Mouse (Mus musculus): ENCODE results near the gene Keap1. TPM values are rescaled to one million over a fixed set of nuclear protein-coding genes. Genes with fewer than 3 reads are reported as not detected.
A peak's percentile ranks its signal among the peaks of the same experiment; 100 is the strongest.

Gene Keap1
- polyA plus RNA-seq, 1 experiment from 2014 or later = 22.3 TPM

DNA sequence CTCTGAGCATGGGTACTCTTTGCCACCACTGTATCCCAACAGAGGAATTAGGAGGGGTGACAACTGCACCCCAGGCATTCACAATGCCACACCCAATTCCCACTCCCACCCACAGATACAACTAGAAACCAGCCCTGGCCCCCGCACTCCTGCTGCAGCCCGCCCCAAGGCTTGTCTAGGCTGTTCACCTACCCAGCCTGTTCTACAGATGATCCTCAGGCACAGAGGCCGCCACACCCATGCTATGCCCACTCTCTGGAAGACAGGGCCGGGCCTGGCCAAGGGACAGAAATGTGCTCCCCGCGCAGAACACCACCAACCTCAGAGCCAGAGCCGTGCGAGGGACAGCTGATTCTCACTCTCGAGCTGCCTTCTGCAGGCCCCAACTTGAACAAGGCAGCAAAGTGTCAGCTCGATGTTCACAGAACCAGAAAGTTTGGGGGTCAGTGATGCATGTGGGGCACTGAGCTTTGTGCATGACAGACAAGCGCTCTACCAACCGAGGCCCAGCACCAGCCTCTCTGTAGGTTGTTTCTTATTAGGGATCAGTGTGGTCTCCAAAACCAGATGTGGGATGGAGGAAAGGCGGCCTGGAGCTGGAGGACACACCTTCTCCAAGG is 12.1 kb upstream of the Keap1 start:
- Histone ChIP-seq H3K9ac (ENCODE audit: low read depth, low read length) (no peak overlapping the region), H3K27me3 (ENCODE audit: control insufficient read depth, insufficient read depth, low read length) (peaks cover 48% of the 10 kb centered on the region), H3K9me3 (replicated peaks; ENCODE audit: control insufficient read depth, low read length) (no peaks in the 10 kb centered on the region), H3K4me2 (no peak overlapping the region), H3K4me1 (ENCODE audit: control insufficient read depth, insufficient read depth, low read length) (peaks cover 4% of the 10 kb centered on the region; the same call in 1 of the 2 replicates), H3K4me3 (ENCODE audit: low read depth, low read length) (no peak overlapping the region), H3K36me3 (ENCODE audit: control insufficient read depth, insufficient read depth, low read length) (no peaks in the 10 kb centered on the region), H3K27ac (ENCODE audit: low read depth, low read length) (no peak overlapping the region)
- no peak for ATAC-seq (replicated peaks; ENCODE audit: insufficient number of reproducible peaks, low FRiP score, low TSS enrichment)
- 46% methylated on average over 13 of the region's 13 CpGs for WGBS (ENCODE audit: insufficient replicate concordance)

DNA sequence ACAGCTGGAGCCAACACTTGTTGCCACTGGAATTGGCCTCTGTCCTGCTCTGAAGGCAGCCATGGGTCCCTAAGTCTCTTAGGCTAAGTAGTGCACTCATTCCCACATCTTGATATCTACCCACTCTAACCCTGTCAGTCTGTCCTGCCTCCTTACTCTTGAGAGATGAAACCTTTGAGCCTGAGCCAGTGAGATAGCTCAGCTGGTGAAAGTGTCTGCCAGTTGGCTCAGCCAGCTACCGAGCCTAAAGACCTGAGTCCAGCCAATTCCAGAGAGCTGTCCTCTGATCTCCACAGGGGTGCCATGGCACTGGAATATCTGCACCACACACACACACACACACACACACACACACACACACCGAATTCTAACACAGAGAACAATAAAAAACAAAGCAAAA is 11.3 kb upstream of the Keap1 start:
- no peaks in the 10 kb centered on the region for H3K36me3 ChIP-seq (ENCODE audit: control insufficient read depth, insufficient read depth, low read length)
- ATAC-seq (replicated peaks; ENCODE audit: insufficient number of reproducible peaks, low FRiP score, low TSS enrichment) = no peak
- H3K9me3 ChIP-seq (replicated peaks; ENCODE audit: control insufficient read depth, low read length) = no peaks in the 10 kb centered on the region
- peaks cover 55% of the 10 kb centered on the region for H3K27me3 ChIP-seq (ENCODE audit: control insufficient read depth, insufficient read depth, low read length)
- no peak overlapping the region for H3K4me3 ChIP-seq (ENCODE audit: low read depth, low read length)
- H3K27ac ChIP-seq (ENCODE audit: low read depth, low read length) = no peak overlapping the region
- H3K4me2 ChIP-seq = no peak overlapping the region
- WGBS (ENCODE audit: insufficient replicate concordance) = 40% methylated on average over 2 of the region's 2 CpGs
- H3K4me1 ChIP-seq (ENCODE audit: control insufficient read depth, insufficient read depth, low read length) = peaks cover 4% of the 10 kb centered on the region; the same call in 1 of the 2 replicates
- H3K9ac ChIP-seq (ENCODE audit: low read depth, low read length) = no peak overlapping the region

GRCm38 (mm10) chr9:21249629-21250508 is 10.7 kb upstream of the Keap1 start:
- no peak overlapping the region for H3K9ac ChIP-seq (ENCODE audit: low read depth, low read length)
- no peak overlapping the region for H3K27ac ChIP-seq (ENCODE audit: low read depth, low read length)
- peaks cover 61% of the 10 kb centered on the region for H3K27me3 ChIP-seq (ENCODE audit: control insufficient read depth, insufficient read depth, low read length)
- no peaks in the 10 kb centered on the region for H3K9me3 ChIP-seq (replicated peaks; ENCODE audit: control insufficient read depth, low read length)
- H3K4me2 ChIP-seq = no peak overlapping the region
- WGBS (ENCODE audit: insufficient replicate concordance) = 16% methylated on average over 17 of the region's 17 CpGs
- ATAC-seq (replicated peaks; ENCODE audit: insufficient number of reproducible peaks, low FRiP score, low TSS enrichment) = no peak
- H3K4me1 ChIP-seq (ENCODE audit: control insufficient read depth, insufficient read depth, low read length) = peaks cover 9% of the 10 kb centered on the region
- H3K36me3 ChIP-seq (ENCODE audit: control insufficient read depth, insufficient read depth, low read length) = no peaks in the 10 kb centered on the region
- no peak overlapping the region for H3K4me3 ChIP-seq (ENCODE audit: low read depth, low read length)

DNA sequence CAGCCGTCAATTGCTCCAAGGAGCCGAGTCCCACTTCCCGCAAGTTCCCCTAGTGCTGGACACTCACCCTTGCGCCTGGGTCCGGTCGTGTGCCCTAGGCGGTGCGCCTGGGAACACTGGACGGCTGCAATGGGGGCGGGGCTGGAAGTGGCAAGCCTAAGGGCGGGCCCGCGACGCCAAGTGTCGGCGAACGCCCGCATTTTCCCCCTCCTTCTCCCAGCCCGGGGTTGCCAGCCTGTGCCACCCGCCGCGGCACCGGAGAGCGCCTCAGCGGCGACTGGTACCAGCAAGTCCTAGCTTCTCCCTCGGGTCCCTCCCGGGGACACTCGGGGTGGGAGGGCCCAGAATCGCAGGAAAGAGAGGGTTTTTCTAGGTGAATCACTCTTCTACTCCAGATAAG is 9.2 kb upstream of the Keap1 start, which contains the start of gene S1pr5:
Gene S1pr5, minus strand, starts transcription at position 118 of the 400 bp plus-strand sequence.
- Histone ChIP-seq H3K9ac (ENCODE audit: low read depth, low read length) (0 out of 2 replicates have a peak within 1 kb of the TSS, but pooled peaks have one; percentile 22), H3K27ac (ENCODE audit: low read depth, low read length) (no peak within 1 kb of the TSS), H3K4me3 (ENCODE audit: low read depth, low read length) (peak within 1 kb of the TSS; percentile 41), H3K4me2 (peak within 1 kb of the TSS; percentile 74), H3K9me3 (replicated peaks; ENCODE audit: control insufficient read depth, low read length) (no peaks in the 10 kb centered on the region), H3K4me1 (ENCODE audit: control insufficient read depth, insufficient read depth, low read length) (peaks cover 18% of the 10 kb centered on the region), H3K36me3 (ENCODE audit: control insufficient read depth, insufficient read depth, low read length) (no peaks in the 10 kb centered on the region), H3K27me3 (ENCODE audit: control insufficient read depth, insufficient read depth, low read length) (peaks cover 76% of the 10 kb centered on the region)
- WGBS (ENCODE audit: insufficient replicate concordance) = under 1% methylated on average over 30 of the region's 30 CpGs
- 0 out of 2 replicates have a peak, but pooled peaks have one; percentile 15 for ATAC-seq (replicated peaks; ENCODE audit: insufficient number of reproducible peaks, low FRiP score, low TSS enrichment)

GRCm38 (mm10) chr9:21246342-21246741 is 7.2 kb upstream of the Keap1 start:
- H3K27ac ChIP-seq (ENCODE audit: low read depth, low read length) = no peak overlapping the region
- H3K9me3 ChIP-seq (replicated peaks; ENCODE audit: control insufficient read depth, low read length) = no peaks in the 10 kb centered on the region
- peaks cover 18% of the 10 kb centered on the region for H3K4me1 ChIP-seq (ENCODE audit: control insufficient read depth, insufficient read depth, low read length)
- ATAC-seq (replicated peaks; ENCODE audit: insufficient number of reproducible peaks, low FRiP score, low TSS enrichment) = no peak
- H3K9ac ChIP-seq (ENCODE audit: low read depth, low read length) = no peak overlapping the region
- 59% methylated on average over 1 of the region's 1 CpGs for WGBS (ENCODE audit: insufficient replicate concordance)
- H3K4me2 ChIP-seq = no peak overlapping the region
- no peaks in the 10 kb centered on the region for H3K36me3 ChIP-seq (ENCODE audit: control insufficient read depth, insufficient read depth, low read length)
- peaks cover 73% of the 10 kb centered on the region for H3K27me3 ChIP-seq (ENCODE audit: control insufficient read depth, insufficient read depth, low read length)
- no peak overlapping the region for H3K4me3 ChIP-seq (ENCODE audit: low read depth, low read length)

DNA sequence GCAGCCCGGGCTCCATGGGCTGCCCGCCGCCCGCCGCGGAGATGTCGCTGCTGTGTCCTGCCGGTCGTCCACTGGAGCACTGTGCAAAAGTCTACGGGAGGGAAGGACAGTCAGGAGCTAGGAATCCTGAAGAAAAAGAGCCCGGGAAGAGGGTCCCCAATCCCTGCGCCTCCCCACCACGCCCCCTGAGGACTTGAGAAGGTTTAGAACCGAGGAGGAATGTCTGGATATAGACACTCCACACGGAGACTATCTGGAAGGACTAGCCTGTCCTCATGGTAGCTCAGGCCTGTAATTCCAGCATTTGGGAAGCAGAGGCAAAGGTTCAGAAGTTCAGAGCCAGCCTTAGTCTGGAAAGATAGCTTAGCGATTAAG is 5.9 kb upstream of the Keap1 start:
- peak overlapping the region; percentile 47 for H3K4me3 ChIP-seq (ENCODE audit: low read depth, low read length)
- ATAC-seq (replicated peaks; ENCODE audit: insufficient number of reproducible peaks, low FRiP score, low TSS enrichment) = 0 out of 2 replicates have a peak, but pooled peaks have one; percentile 9
- H3K27ac ChIP-seq (ENCODE audit: low read depth, low read length) = no peak overlapping the region
- H3K27me3 ChIP-seq (ENCODE audit: control insufficient read depth, insufficient read depth, low read length) = peaks cover 65% of the 10 kb centered on the region
- peak overlapping the region; percentile 50 for H3K9ac ChIP-seq (ENCODE audit: low read depth, low read length)
- WGBS (ENCODE audit: insufficient replicate concordance) = 2% methylated on average over 16 of the region's 16 CpGs
- H3K4me2 ChIP-seq = peak overlapping the region; percentile 94
- H3K9me3 ChIP-seq (replicated peaks; ENCODE audit: control insufficient read depth, low read length) = no peaks in the 10 kb centered on the region
- peaks cover 18% of the 10 kb centered on the region for H3K4me1 ChIP-seq (ENCODE audit: control insufficient read depth, insufficient read depth, low read length)
- H3K36me3 ChIP-seq (ENCODE audit: control insufficient read depth, insufficient read depth, low read length) = no peaks in the 10 kb centered on the region

DNA sequence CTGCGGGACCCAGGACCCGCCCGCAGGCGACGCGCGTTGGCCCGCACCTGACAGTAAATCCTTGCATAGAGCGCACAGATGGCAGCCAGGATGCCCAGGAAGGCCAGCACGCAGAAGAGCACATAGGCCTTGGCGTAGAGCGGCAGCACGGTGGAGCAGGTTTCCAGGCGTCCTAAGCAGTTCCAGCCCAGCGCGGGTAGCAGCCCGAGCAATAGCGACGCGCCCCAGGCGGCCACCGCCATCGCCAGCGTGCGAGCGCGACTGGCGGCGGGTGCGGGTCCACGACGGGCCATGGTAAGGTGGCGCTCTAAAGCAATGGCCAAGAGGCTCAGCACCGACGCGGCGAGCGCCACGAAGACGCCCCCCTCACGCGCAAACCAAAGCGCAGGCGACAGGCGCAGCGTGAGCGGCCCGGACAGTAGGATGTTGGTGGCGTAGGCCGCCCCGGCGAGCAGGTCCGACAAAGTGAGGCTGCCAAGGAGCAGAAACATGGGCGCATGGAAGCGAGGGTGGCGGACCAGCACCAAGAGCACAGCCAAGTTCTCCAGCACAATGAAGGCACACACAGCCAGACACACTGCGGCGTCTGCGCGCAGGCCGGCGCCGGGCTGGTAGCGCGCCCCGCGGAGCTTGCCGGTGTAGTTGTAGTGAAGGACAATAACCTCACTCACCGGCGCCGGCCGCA is 5.4 kb upstream of the Keap1 start:
- Histone ChIP-seq H3K9ac (ENCODE audit: low read depth, low read length) (peak overlapping the region; percentile 50; the same call in 1 of the 2 replicates), H3K9me3 (replicated peaks; ENCODE audit: control insufficient read depth, low read length) (no peaks in the 10 kb centered on the region), H3K27me3 (ENCODE audit: control insufficient read depth, insufficient read depth, low read length) (peaks cover 60% of the 10 kb centered on the region), H3K4me1 (ENCODE audit: control insufficient read depth, insufficient read depth, low read length) (peaks cover 18% of the 10 kb centered on the region), H3K36me3 (ENCODE audit: control insufficient read depth, insufficient read depth, low read length) (no peaks in the 10 kb centered on the region), H3K27ac (ENCODE audit: low read depth, low read length) (no peak overlapping the region), H3K4me3 (ENCODE audit: low read depth, low read length) (peak overlapping the region; percentile 47), H3K4me2 (peak overlapping the region; percentile 94)
- 0 out of 2 replicates have a peak, but pooled peaks have one; percentile 8 for ATAC-seq (replicated peaks; ENCODE audit: insufficient number of reproducible peaks, low FRiP score, low TSS enrichment)
- under 1% methylated on average over 69 of the region's 72 CpGs for WGBS (ENCODE audit: insufficient replicate concordance)

DNA sequence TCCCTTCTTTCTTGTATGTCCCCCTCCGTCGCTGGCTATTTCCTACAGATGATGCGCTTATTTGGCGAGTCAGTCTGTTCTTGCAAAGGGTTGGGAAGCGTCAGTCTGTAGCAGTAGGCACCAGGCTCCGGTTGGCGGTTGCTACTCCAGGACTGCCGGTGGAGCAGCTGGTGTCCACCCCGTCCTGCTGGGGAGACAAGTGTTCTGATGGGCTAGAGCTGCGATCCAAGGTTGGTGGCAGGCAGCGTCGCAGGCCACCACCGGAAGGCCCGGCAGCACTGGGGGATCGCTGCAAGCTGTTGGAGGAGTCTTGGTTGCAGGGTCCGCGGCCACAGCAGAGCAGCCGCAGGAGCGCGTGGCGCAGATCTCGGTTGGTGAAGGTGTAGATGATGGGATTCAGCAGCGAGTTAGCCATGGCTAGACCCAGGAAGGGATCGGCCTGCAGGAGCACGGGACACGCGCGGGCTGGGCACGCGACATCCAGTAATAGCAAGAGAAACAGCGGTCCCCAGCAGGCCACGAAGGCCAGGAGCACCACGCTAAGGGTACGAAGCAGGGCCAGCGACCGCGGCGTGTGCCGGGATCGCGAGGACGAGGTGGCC is 4.8 kb upstream of the Keap1 start:
- H3K27me3 ChIP-seq (ENCODE audit: control insufficient read depth, insufficient read depth, low read length) = peaks cover 53% of the 10 kb centered on the region
- H3K9ac ChIP-seq (ENCODE audit: low read depth, low read length) = peak overlapping the region; percentile 50; the same call in 1 of the 2 replicates
- peak overlapping the region; percentile 94 for H3K4me2 ChIP-seq
- H3K27ac ChIP-seq (ENCODE audit: low read depth, low read length) = no peak overlapping the region
- no peak for ATAC-seq (replicated peaks; ENCODE audit: insufficient number of reproducible peaks, low FRiP score, low TSS enrichment)
- H3K4me1 ChIP-seq (ENCODE audit: control insufficient read depth, insufficient read depth, low read length) = peaks cover 18% of the 10 kb centered on the region
- H3K36me3 ChIP-seq (ENCODE audit: control insufficient read depth, insufficient read depth, low read length) = no peaks in the 10 kb centered on the region
- H3K4me3 ChIP-seq (ENCODE audit: low read depth, low read length) = peak overlapping the region; percentile 47
- no peaks in the 10 kb centered on the region for H3K9me3 ChIP-seq (replicated peaks; ENCODE audit: control insufficient read depth, low read length)
- WGBS (ENCODE audit: insufficient replicate concordance) = 3% methylated on average over 42 of the region's 42 CpGs
